ENCODE assay signal across 19 mouse cellular contexts in the genomic region with DNA sequence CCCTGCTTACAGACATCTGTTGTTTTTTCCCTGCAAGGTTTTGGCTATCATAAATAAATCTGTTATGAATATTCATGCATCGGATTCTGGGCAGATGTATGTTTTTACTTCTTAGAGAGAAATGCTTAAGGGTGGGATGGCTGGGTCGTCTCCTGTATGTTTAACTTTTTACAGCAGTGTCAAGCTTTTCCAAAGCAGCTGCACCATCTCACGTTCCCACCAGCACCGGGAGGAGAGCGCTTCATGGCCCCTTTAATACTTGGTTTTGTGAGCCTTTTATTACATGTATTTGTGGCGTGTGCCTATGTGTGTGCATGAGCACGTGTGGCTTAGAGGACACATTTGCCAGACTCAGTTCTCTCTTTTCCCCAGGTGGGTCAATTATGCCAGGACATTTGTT. TPM values are rescaled to one million over a fixed set of nuclear protein-coding genes. Genes with fewer than 3 reads are reported as not detected.
"Had no signal": no experiment of that assay in that cellular context is flagged by ENCODE, and none has a peak within 500 bp of the region (broad histone marks: within the 10 kb centered on the region; RNA-seq: fewer than 3 reads in every experiment).

No protein-coding gene starts in this region.

- H3K4me3 ChIP-seq: neural tube, embryonic 15.5 days; stomach, embryonic 15.5 days had no signal

- H3K36me3 ChIP-seq: neural tube, embryonic 15.5 days; stomach, embryonic 15.5 days had no signal

- H3K9ac ChIP-seq: neural tube, embryonic 15.5 days; stomach, embryonic 15.5 days had no signal

- H3K4me1 ChIP-seq: stomach, embryonic 15.5 days had no signal

- H3K9me3 ChIP-seq: neural tube, embryonic 15.5 days; stomach, embryonic 15.5 days had no signal

- H3K27ac ChIP-seq: neural tube, embryonic 15.5 days; stomach, embryonic 15.5 days; stomach, postnatal 0 days had no signal

- H3K4me2 ChIP-seq: neural tube, embryonic 15.5 days; stomach, embryonic 15.5 days had no signal

- DNase-seq: retina, postnatal 1 day; right cerebral cortex, adult 18-20 months; right cerebral cortex, postnatal 14 days; right cerebral cortex, postnatal 25 days; right cerebral cortex, postnatal 4 days; spleen, adult 18-20 months; thymus, adult 18-20 months; thymus, adult 2 months; thymus, postnatal 14 days; thymus, postnatal 25 days; thymus, postnatal 36 days; thymus, postnatal 4 days had no signal

- H3K27me3 ChIP-seq: neural tube, embryonic 15.5 days; stomach, embryonic 15.5 days had no signal

RNA-seq across cellular contexts. Expression of gene Gm9817, which starts 37.8 kb away (rescaled TPM):
- total RNA-seq: neutrophil, adult 5-6 weeks had no signal
- polyA plus RNA-seq: neural tube, embryonic 14.5 days; neural tube, embryonic 15.5 days; spleen, adult 2 months; thymus, adult 2 months; thymus, postnatal 0 days had no signal
